Mouse (Mus musculus) T-helper 2 cell (primary cell): Measurements from ENCODE around the gene Muc20.

Experiments used
- in situ Hi-C: fragments of 300-600 bp; cut with MboI, MseI; formaldehyde crosslinking; loops from one replicate; pipeline ENCODE4 v1.15.1; 2025; ENCODE audit warnings: high pct_unique_total_duplicates

Gene Muc20

GRCm38 (mm10) chr16:32796676-32797425 lies 384 bp downstream of the Muc20 start:
- in situ Hi-C loops: no loop called here

GRCm38 (mm10) chr16:32795177-32795576 lies 2.1 kb downstream of the Muc20 start:
- in situ Hi-C loops: no loop called here

GRCm38 (mm10) chr16:32790056-32790455 lies 7.2 kb downstream of the Muc20 start:
- in situ Hi-C loops: no loop called here

DNA sequence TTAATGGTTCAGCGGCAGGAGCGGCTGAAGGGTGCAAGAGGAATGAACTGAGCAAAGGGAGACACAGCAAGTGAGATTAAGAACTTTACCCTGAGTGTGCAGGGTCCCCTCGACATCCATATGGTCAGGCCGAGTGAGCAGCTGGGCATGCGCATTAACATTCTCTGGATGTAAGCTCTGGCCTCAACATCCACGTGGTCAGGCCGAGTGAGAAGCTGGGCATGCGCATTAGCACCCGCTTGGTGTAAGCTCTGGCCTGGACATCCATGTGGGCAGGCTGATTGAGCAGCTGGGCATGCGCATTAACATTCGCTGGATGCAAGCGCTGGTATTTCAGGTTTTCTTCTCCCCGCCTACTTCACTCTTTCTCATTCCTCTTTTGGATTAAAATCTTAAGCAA lies 12.4 kb downstream of the Muc20 start:
- in situ Hi-C loops: no loop called here

DNA sequence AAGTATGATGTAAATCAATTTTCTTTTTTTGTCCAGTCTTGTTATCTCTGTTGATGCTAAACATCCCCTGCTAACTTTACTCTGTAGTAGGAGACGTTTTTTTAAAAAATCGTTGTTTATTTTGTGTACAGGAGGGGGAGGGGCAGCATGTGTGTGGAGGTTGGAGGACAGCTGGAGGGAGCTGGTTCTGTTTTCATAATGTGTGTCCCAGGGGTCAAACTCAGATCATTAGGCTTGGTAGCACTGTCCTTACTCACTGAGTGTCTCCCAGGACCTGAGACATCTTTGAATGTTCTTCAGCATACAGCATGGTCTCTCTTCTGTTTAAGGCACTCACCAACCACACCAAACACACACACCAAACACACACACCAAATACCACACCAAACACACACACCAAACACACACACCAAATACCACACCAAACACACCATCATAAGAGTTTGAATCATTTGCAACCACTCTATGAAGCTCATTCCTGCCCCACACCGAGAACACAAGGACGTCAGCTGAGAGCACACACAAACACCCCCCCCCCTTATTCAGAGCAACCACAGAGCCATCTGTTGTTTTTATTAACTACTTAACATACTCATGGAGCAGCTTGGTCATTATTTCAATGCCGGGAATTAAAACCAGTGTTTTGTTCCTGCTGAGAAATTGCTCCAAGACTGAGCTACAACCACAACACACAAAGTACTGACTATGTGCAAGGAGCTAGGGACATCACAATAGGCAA lies 13.7 kb downstream of the Muc20 start:
- in situ Hi-C loops: no loop called here

DNA sequence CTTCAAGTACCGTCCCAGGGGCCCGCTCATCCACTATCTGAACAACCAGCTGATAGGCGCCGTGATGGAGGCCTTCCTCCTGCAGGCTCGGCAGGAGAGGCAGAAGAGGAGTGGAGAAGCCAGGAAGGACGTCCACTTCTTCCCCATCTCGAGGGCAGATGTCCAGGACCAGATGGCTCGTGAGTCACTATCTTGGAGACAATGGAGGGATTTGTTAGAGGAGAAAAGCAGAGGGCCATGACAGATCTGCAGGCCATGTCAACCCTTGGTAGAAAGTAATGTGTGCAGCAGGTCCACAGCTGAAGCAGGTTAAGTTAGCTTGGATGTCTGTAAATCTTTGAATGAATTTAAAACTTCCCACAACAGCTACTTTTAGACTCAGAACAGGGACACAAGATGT lies 18.3 kb downstream of the Muc20 start:
- in situ Hi-C loops: no loop called here

DNA sequence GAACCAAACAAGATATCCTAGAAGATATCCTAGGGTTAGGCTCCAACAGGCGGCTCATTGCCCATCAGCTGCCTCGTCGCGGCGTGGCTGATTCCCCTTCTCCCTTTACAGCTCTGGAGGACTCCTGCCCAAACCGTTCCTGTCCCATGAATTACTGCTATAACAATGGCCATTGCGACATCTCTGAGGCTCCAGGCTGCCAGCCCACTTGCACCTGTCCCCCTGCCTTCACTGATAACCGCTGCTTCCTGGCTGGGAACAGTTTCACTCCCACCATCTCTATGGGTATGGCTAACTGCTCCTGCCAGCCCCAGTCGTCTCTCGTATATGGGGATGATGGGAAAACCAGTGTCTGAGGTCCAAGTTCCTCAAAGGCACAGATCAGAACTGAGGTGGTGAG lies 20.6 kb downstream of the Muc20 start:
- in situ Hi-C loops: no loop called here

DNA sequence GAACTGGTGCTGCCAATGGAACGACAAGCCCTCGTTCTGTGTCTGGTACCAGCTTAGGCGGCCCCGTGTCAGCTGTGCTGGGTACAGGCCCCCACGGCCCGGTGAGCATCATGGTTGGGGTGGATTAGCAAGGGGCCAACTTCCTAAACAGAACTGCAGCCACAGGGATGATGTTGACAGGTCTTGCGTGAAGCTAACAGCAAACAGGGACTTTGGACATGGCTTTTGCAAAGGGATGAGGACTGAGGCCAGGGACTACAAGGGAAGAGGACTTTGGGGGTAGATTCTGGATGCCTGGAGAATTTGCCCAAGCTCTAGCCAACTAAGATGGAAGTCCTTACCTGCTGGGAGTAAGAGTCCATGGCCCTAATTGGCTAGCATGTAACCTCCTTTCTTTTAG lies 30.3 kb downstream of the Muc20 start:
- in situ Hi-C loops: no loop called here

GRCm38 (mm10) chr16:32764961-32765360 lies 32.3 kb downstream of the Muc20 start:
- in situ Hi-C loops: no loop called here

GRCm38 (mm10) chr16:32764550-32764949 lies 32.7 kb downstream of the Muc20 start:
- in situ Hi-C loops: no loop called here

DNA sequence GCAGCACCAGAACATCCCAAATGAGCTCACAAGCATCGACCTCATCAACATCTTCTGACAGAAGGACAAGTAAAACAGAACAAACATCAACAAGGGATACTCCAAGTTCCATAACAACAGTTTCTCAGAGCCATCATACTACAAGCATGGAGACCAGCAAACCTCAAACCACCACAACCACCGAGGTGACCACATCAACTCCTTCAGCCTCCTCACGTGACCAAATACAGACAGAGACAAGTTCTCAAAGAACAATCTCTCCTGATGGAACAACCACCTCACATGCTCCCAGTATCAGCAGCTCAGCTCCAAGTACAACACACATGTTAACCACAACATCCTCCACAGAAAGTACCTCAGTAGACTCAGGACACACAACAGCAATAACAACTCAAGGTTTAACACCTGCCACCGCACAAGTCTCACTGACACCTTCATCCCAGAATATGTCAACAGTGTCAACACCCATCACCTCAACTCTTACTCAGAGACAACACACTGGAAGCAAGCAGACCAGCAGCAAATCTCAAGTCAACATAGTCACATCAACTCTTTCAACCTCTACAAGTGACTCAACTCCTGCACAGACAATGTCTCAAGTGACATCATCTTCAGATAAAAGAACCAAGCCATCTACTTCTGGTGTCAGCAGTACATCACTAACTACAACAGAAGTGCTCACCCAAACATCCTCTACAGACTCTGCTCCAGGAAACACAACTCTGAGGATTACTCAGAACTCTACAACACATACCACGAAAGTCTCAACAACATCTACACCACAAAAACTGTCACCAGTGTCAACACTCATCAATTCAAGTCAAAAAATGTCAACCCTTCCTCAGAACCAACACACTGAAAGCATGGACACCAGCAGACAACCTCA lies 46.8 kb downstream of the Muc20 start:
- in situ Hi-C loops: no loop called here

DNA sequence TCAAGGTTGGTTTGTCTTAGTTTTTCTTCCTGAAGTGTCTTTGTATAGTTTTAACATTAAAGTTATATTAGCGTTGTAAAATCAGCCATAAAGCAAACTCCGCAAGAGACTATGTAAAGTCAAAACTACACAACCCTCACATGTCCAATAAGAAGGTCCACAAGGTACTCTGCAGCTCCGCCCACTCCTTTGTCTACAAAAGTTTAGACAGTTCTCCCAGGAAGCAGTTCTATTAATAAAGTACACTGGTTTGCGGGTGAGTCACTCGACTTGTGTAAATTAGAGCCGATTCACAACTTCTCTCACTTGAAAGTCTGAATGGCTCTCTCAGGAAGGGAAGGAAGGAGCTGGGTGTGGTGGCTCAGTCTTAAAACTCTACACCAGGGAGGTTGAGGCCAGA lies 51.4 kb downstream of the Muc20 start:
- in situ Hi-C loops: no loop called here

DNA sequence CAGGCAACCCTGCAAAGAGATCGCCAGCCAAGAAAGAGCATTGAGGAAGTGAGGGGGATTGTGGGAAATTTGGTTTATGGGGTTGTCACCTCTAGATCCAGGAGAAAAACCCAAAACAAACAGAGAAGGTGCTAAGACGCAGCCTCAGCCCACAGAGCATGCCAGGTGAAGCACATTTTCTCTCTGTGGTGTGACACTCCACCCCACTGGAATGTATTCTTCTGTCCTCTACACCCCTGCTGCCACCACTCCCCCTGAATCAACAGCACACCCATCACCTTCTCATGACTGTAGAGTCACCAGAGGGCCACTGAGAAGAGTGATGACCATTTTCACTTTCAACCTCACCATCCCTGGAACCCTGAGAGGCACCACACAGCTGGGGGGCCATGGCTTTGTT lies 54.5 kb downstream of the Muc20 start:
- in situ Hi-C loops: no loop called here

DNA sequence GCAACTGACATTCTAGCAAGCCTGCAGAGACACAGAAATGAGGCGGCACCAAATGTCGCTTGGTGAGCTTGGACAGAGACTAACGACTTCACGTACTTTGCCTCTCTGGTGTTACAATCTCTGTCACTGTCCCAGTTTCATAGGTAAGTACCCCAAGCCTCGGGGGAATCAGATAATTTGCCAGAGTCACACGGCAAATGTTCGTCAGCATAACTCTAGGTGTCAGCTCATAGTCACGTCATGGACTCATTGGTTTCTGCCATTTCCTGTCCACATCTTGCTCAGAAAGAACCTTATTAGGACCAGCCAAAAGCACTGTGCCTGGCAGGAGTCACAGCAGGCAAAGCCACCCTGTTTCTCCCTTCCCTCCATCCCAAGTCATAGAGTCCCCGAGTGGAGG lies 55.9 kb downstream of the Muc20 start:
- in situ Hi-C loops: no loop called here

DNA sequence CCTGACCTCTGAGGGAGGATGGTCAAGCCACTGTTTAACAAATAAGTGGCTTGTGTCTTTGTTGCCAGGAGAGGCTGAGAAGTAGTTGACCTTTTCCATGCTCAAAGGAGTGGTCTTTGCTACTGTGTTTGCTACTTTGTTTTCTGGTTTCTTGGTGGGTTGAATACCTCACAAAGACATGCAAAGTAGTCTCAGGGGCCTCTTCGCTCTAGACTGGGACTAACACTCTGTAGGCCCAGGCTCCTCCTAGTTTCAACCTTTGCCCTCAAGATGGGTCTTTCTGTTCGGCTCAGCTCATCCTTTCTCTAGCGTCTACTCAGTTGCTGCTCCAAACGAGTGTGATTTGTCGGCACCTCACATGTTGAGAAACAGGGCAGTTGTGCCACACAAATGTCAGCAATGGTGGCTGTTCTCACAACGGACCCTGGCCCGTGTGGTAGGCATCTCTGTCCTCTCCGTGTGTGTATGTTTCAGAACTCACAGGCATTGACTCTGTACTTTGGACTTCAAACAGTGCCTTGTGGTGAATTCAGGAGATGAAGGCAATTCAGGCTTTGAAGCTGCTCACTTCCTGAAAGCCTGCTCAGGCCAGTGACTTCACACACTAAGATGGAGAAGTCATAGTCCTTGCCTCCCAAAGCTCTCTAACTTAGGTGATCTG lies 57.1 kb downstream of the Muc20 start:
- in situ Hi-C loops: no loop called here

DNA sequence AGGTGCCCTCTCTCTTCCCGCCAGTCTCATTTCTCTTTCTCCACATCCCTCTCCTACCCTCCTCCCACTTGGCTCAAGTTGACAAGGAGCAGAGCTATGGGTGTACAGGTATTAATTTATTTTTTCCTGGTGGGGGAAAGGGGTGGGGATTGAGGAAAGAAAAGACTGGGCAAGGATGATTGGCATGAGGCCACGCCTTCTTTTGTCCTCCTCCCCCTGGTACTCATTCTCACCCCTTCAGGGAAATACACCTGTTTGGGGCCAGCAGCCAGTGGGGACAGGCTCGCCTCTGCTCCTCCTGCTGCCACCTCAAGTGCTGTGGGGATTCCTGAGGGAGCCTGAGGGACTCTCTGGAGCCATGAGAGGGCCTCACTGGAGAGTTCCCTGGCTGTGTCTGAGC lies 61.2 kb downstream of the Muc20 start:
- in situ Hi-C loops: no loop called here

DNA sequence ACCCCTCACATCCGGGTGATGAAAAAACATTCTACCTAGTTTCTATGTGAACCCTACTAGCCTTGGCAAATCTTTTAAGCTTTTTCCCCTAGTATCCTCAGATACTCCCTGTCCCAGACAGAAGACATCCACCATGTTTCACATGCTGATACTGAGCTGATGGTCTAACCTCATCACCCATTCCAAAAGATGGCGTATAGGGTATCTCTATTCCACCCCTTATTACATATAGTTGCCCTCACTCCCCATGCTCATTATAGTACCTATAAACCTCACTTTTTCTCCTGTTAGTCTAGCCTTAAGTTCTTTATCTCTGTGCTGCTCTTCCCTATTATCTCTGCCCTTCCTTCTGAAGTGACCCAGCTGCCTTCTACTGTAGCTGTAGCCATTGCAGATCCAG lies 61.6 kb downstream of the Muc20 start, which contains the start of gene Muc4:
Gene Muc4 (plus strand): TSS at position 301 of the 400 bp plus-strand sequence.
- in situ Hi-C loops: no loop called here

GRCm38 (mm10) chr16:32733213-32733612 lies 64.0 kb downstream of the Muc20 start:
- in situ Hi-C loops: no loop called here

GRCm38 (mm10) chr16:32728730-32729129 lies 68.5 kb downstream of the Muc20 start:
- in situ Hi-C loops: no loop called here

DNA sequence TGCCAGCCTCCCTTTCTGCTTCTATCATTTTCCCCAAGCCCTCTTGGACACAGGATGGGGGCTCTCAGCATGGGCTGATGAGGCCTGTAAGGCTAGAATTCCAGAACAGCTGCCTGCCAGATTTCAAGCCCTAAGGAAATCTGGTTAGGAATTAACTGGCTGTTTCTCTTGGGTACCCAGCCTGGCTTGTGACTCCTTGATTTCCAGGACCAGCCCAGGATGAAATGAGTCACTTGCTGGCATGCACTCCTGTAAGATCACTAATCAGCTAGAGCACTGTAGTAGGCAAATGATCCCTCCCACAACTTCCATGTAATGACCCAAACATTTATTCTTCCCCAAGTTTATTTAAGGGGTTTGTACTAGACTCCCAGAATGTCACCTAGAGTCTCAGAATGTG lies 69.0 kb downstream of the Muc20 start:
- in situ Hi-C loops: no loop called here
